Mouse (Mus musculus) G1E (cell line): ENCODE data around the gene Trim38. TPM values are rescaled to one million over a fixed set of nuclear protein-coding genes. Genes with fewer than 3 reads are reported as not detected.
A peak's percentile ranks its signal among the peaks of the same experiment; 100 is the strongest.

Source experiments
- ATAC-seq: 2 replicates; pipeline ENCODE4 v1.8.0; 2016; ENCODE audit warnings: mild to moderate bottlenecking; ENCODE audit not compliant: insufficient number of reproducible peaks, poor library complexity, low FRiP score, severe bottlenecking; ENCODE audit errors: extremely low read depth
- DNase-seq: peaks from one replicate; pipeline ENCODE4 v3.0.0; 2012; ENCODE audit warnings: low spot score
- H3K27me3 ChIP-seq: 2 replicates; pipeline ENCODE4 v1.6.1; 2012; ENCODE audit warnings: mild to moderate bottlenecking, low read length, inconsistent platforms; ENCODE audit not compliant: insufficient read depth
- H3K36me3 ChIP-seq: replicated peaks from 2 replicates; pipeline ENCODE3; 2012; ENCODE audit warnings: mild to moderate bottlenecking, inconsistent platforms
- H3K4me1 ChIP-seq: 2 replicates; pipeline ENCODE4 v1.6.1; 2012; ENCODE audit warnings: low read depth, low read length, inconsistent platforms, mixed read lengths; ENCODE audit not compliant: insufficient read depth
- H3K4me3 ChIP-seq: 2 replicates; pipeline ENCODE4 v1.5.1; 2012; ENCODE audit warnings: low read depth, mild to moderate bottlenecking, inconsistent platforms, low read length, moderate library complexity, mixed read lengths
- H3K9me3 ChIP-seq: replicated peaks from 2 replicates; pipeline ENCODE4 v1.6.1; 2012; ENCODE audit warnings: inconsistent platforms
- CTCF ChIP-seq: IDR thresholded peaks from 2 replicates; pipeline ENCODE4 v1.5.1; 2012; ENCODE audit warnings: low read depth, low read length, inconsistent platforms, mixed read lengths
- GATA1 ChIP-seq: IDR thresholded peaks from 2 replicates; pipeline ENCODE4 v1.6.1; 2012; ENCODE audit warnings: borderline replicate concordance, low read length, inconsistent platforms, mixed read lengths
- GATA2 ChIP-seq: IDR thresholded peaks from 2 replicates; pipeline ENCODE4 v1.6.1; 2012; ENCODE audit warnings: low read depth, low read length, inconsistent platforms, borderline replicate concordance
- POLR2AphosphoS5 ChIP-seq: IDR thresholded peaks from 2 replicates; pipeline ENCODE4 v1.6.1; 2012; ENCODE audit warnings: low read depth, low read length, inconsistent platforms; ENCODE audit not compliant: insufficient replicate concordance
- TAL1 ChIP-seq: conservative IDR thresholded peaks from 2 replicates; pipeline ENCODE4 v1.6.1; 2012; ENCODE audit warnings: low read depth, low read length, inconsistent platforms, mixed read lengths
- polyA plus RNA-seq: library from polyadenylated mRNA; stranded (reverse); fragments of >175 nt; gene quantifications from 2 replicates; pipeline ENCODE4 v1.2.3, GENCODE M21; 2012
- total RNA-seq, 2 experiments: library from RNA; stranded (forward) in 1 of 2; stranded (reverse) in 1 of 2; fragments of 200-1000 nt in 1 of 2; fragments of >200 nt in 1 of 2; fragmentation: Nextera tagmentation in 1 of 2; gene quantifications; 2 replicates each; pipeline ENCODE4 v1.2.3; 2014 to 2017

The Trim38 gene
- total and polyA plus RNA-seq, 3 experiments = 0.27 TPM; not detected in 2

- Histone ChIP-seq H3K27me3 (no peaks in the 10 kb centered on the region), H3K36me3 (no peaks in the 10 kb centered on the region), H3K4me3 (peak overlapping the region; percentile 63; the same call in 1 of the 2 replicates), H3K4me1 (peaks cover 33% of the 10 kb centered on the region), H3K9me3 (no peaks in the 10 kb centered on the region)
- DNase-seq (no peak), ATAC-seq (no peak)
- TF ChIP-seq POLR2AphosphoS5 (peak; percentile 92), CTCF (no peak), GATA2 (no peak), GATA1 (no peak), TAL1 (no peak)
Measured at GRCm38 (mm10) chr13:23757211-23757773, 12.4 kb upstream of the Trim38 start.

GRCm38 (mm10) chr13:23757921-23758320, 11.8 kb upstream of the Trim38 start:
- ATAC-seq (no peak), DNase-seq (no peak)
- Histone ChIP-seq H3K27me3 (no peaks in the 10 kb centered on the region), H3K4me3 (no peak overlapping the region; the same call in 1 of the 2 replicates), H3K36me3 (no peaks in the 10 kb centered on the region), H3K9me3 (no peaks in the 10 kb centered on the region), H3K4me1 (peaks cover 35% of the 10 kb centered on the region)
- no peak for TF ChIP-seq GATA2
- peak; percentile 87; the same call in 1 of the 2 replicates for TF ChIP-seq POLR2AphosphoS5

GRCm38 (mm10) chr13:23759251-23759771, 10.4 kb upstream of the Trim38 start:
- H3K4me3 ChIP-seq = no peak overlapping the region
- no peaks in the 10 kb centered on the region for H3K36me3 ChIP-seq
- ATAC-seq (no peak), DNase-seq (no peak)
- H3K27me3 ChIP-seq = no peaks in the 10 kb centered on the region
- TF ChIP-seq POLR2AphosphoS5 (no peak), GATA1 (no peak), GATA2 (no peak), TAL1 (no peak), CTCF (no peak)
- H3K4me1 ChIP-seq = peaks cover 46% of the 10 kb centered on the region
- H3K9me3 ChIP-seq = no peaks in the 10 kb centered on the region

- Histone ChIP-seq H3K4me1 (peaks cover 51% of the 10 kb centered on the region), H3K27me3 (no peaks in the 10 kb centered on the region), H3K36me3 (no peaks in the 10 kb centered on the region), H3K4me3 (peak overlapping the region; percentile 68; the same call in 1 of the 2 replicates), H3K9me3 (no peaks in the 10 kb centered on the region)
- ATAC-seq (0 out of 2 replicates have a peak, but pooled peaks have one; percentile 6), DNase-seq (no peak)
- TF ChIP-seq GATA1 (no peak), POLR2AphosphoS5 (no peak), GATA2 (no peak), CTCF (no peak), TAL1 (no peak)
Measured at GRCm38 (mm10) chr13:23759916-23760239, 9.8 kb upstream of the Trim38 start.

GRCm38 (mm10) chr13:23760240-23760971, 9.3 kb upstream of the Trim38 start:
- peak; percentile 41 for DNase-seq

GRCm38 (mm10) chr13:23760972-23761864, 8.5 kb upstream of the Trim38 start, which contains the start of gene Hist1h4a:
Hist1h4a (minus strand) TSS chr13:23761230.
- TF ChIP-seq TAL1 (no peak), CTCF (no peak), POLR2AphosphoS5 (peak; percentile 90; the same call in 1 of the 2 replicates), GATA1 (no peak)
- H3K36me3 ChIP-seq = no peaks in the 10 kb centered on the region
- H3K27me3 ChIP-seq = no peaks in the 10 kb centered on the region
- H3K4me1 ChIP-seq = peaks cover 47% of the 10 kb centered on the region
- no peaks in the 10 kb centered on the region for H3K9me3 ChIP-seq
- H3K4me3 ChIP-seq = peak within 1 kb of the TSS; percentile 68
- DNase-seq (peak; percentile 74), ATAC-seq (peak; percentile 45)

More at GRCm38 (mm10) chr13:23760240-23760971, 9.3 kb upstream of the Trim38 start:
- TF ChIP-seq GATA1 (no peak), POLR2AphosphoS5 (peak; percentile 98; the same call in 1 of the 2 replicates)
- Histone ChIP-seq H3K4me3 (peak overlapping the region; percentile 68), H3K4me1 (peaks cover 50% of the 10 kb centered on the region), H3K9me3 (no peaks in the 10 kb centered on the region), H3K36me3 (no peaks in the 10 kb centered on the region), H3K27me3 (no peaks in the 10 kb centered on the region)
- no peak for ATAC-seq
